Mouse (Mus musculus) skeletal muscle tissue, postnatal 0 days (tissue): ENCODE measurements around the gene Gprc5d. TPM values are rescaled to one million over a fixed set of nuclear protein-coding genes. Genes with fewer than 3 reads are reported as not detected.

Experiments
- polyA plus RNA-seq: library from polyadenylated mRNA; unstranded; fragments of >200 nt; fragmentation: Nextera tagmentation; extraction: Ambion mirVana; gene quantifications from 2 replicates; pipeline ENCODE4 v1.2.1, GENCODE M21; 2015

Gene Gprc5d
- polyA plus RNA-seq, result not detected in 2 replicates

GRCm38 (mm10) chr6:135118183-135118582 is at the start of gene Gprc5d:
Gprc5d (minus strand) TSS chr6:135118283.

GRCm38 (mm10) chr6:135065236-135065957 is 52.7 kb downstream of the Gprc5d start, which contains the start of gene Gprc5a:
Gprc5a (plus strand) TSS chr6:135065651.

Other genes starting within 250 kb of the Gprc5d start
- gene Gpr19, start 219.7 kb downstream of the Gprc5d start, polyA plus RNA-seq, result 4.9 and 6.6 TPM in 2 replicates
- 15.7 and 17.1 TPM in 2 replicates for gene Cdkn1b, start 197.9 kb downstream of the Gprc5d start, polyA plus RNA-seq
- gene Apold1, start 136.6 kb downstream of the Gprc5d start, polyA plus RNA-seq, result 2.7 and 3.5 TPM in 2 replicates
- 48.2 and 50.9 TPM in 2 replicates for gene Ddx47, start 106.7 kb downstream of the Gprc5d start, polyA plus RNA-seq
- gene Gprc5a, start 52.6 kb downstream of the Gprc5d start, polyA plus RNA-seq, result 0.73 and 1.1 TPM in 2 replicates
- gene Fam234b, start 79.7 kb upstream of the Gprc5d start, polyA plus RNA-seq, result 5.4 TPM in 2 replicates
- gene Hebp1, start 79.7 kb upstream of the Gprc5d start, polyA plus RNA-seq, result 10.6 and 23.7 TPM in 2 replicates
- 1.2 and 1.5 TPM in 2 replicates for gene Gsg1, start 136.1 kb upstream of the Gprc5d start, polyA plus RNA-seq
- gene Pbp2, start 192.1 kb upstream of the Gprc5d start, polyA plus RNA-seq, result 0.13 TPM in 1 of 2 replicates, not detected in the other
- 39.4 and 57.8 TPM in 2 replicates for gene Emp1, start 244.3 kb upstream of the Gprc5d start, polyA plus RNA-seq